Mouse (Mus musculus): ENCODE results near the gene Rab1a. TPM values are rescaled to one million over a fixed set of nuclear protein-coding genes. Genes with fewer than 3 reads are reported as not detected.
A peak's percentile ranks its signal among the peaks of the same experiment; 100 is the strongest.

The Rab1a gene
- polyA plus RNA-seq, 2 experiments, result 53.0 to 80.6 TPM

- TF ChIP-seq CTCF (IDR thresholded peaks at IDR 0.05; ENCODE audit: low read depth) (no peak), EP300 (IDR thresholded peaks at IDR 0.05; ENCODE audit: low read depth) (no peak)
- no peak overlapping the region for H3K4me3 ChIP-seq (ENCODE audit: insufficient read depth in 1 of 2, low read depth in 2 of 2, low read length in 2 of 2)
- H3K9ac ChIP-seq (replicated peaks), result no peak overlapping the region
- H3K36me3 ChIP-seq (replicated peaks; ENCODE audit: control insufficient read depth, insufficient read depth, low read depth), result peaks cover 33% of the 10 kb centered on the region
- DNase-seq (ENCODE audit: low read depth in 3 of 3, low spot score in 3 of 3), result no peak
- ATAC-seq (ENCODE audit: insufficient read depth), result no peak
- WGBS (ENCODE audit: insufficient replicate concordance), result 80% methylated on average over 5 of the region's 5 CpGs
- H3K4me2 ChIP-seq (ENCODE audit: low read depth), result no peak overlapping the region
- peaks cover 5 to 11% of the 10 kb centered on the region in 2 experiments; a peak in 3 of 4 replicates for H3K4me1 ChIP-seq (replicated peaks; ENCODE audit: control insufficient read depth in 2 of 2, insufficient read depth in 2 of 2, low read length in 1 of 2)
- H3K9me3 ChIP-seq (ENCODE audit: control insufficient read depth, low read length), result no peaks in the 10 kb centered on the region
- no peaks in the 10 kb centered on the region for H3K27me3 ChIP-seq (ENCODE audit: control insufficient read depth, insufficient read depth, low read length)
- no peak overlapping the region for H3K27ac ChIP-seq
Measured at GRCm38 (mm10) chr11:20240331-20240730, 39.1 kb downstream of the Rab1a start.

DNA sequence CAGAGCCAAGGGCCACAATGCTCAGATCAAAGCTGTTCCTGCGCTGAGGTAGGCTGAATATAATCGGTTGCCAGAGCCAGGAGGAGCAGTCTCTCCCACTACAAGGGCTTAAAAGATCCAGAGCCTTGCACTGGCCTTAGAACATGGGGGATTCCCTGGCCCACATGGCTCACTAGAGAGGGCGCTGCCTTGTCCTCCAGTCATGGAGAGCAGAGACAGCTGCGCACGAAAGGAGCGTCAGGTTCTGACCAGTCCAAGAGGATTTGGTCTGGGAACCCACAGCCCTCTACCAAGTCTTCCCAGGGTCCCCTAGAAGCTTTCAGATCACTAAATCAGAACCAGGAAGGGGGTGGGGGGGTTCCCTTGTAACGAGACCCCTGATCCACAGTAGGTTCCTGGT, 40.1 kb downstream of the Rab1a start:
- Histone ChIP-seq H3K4me3 (ENCODE audit: insufficient read depth in 1 of 2, low read depth in 2 of 2, low read length in 2 of 2) (no peak overlapping the region), H3K4me2 (ENCODE audit: low read depth) (no peak overlapping the region), H3K27me3 (ENCODE audit: control insufficient read depth, insufficient read depth, low read length) (no peaks in the 10 kb centered on the region), H3K9me3 (ENCODE audit: control insufficient read depth, low read length) (no peaks in the 10 kb centered on the region), H3K27ac (no peak overlapping the region), H3K36me3 (replicated peaks; ENCODE audit: control insufficient read depth, insufficient read depth, low read depth) (peaks cover 28% of the 10 kb centered on the region), H3K9ac (replicated peaks) (no peak overlapping the region), H3K4me1 (replicated peaks; ENCODE audit: control insufficient read depth in 2 of 2, insufficient read depth in 2 of 2, low read length in 1 of 2) (peaks cover 5 to 12% of the 10 kb centered on the region in 2 experiments; a peak in 3 of 4 replicates)
- TF ChIP-seq CTCF (IDR thresholded peaks at IDR 0.05; ENCODE audit: low read depth) (no peak), EP300 (IDR thresholded peaks at IDR 0.05; ENCODE audit: low read depth) (no peak)
- ATAC-seq (ENCODE audit: insufficient read depth) (no peak), DNase-seq (ENCODE audit: low read depth in 3 of 3, low spot score in 3 of 3) (no peak)
- 88% methylated on average over 7 of the region's 7 CpGs for WGBS (ENCODE audit: insufficient replicate concordance)

DNA sequence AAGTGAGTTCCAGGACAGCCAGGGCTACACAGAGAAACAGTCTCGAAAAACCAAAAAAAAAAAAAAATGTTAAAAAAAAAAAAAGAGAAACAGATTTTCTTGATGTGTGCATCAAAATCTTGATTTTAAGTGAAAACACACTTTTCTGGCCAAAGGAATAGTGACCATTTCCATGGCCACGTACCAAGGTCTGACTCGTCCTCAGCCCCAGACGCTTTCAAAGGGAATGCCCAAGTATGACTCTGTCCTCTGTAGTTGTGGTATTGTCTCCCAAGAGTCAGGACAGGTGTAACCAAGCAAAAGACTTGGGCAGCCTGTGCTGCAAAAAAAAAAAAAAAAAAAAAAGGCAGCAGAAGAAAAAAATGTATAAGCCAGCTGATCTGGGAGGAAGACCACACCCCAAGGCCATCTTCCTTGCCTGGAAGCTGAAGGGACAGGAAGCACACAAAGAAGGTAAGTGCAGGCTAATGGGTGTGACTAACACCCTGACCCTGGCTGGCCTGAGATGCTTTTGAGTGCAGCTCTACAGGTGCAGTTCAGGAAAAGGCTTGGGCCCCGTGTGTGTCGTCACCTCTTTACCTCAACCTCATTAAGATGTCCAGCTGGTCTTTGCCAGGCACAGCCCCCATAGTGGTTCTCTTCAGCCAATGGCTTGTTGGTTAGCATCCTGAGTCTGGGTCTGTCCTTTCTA, 41.3 kb downstream of the Rab1a start:
- no peak overlapping the region for H3K27ac ChIP-seq
- H3K4me2 ChIP-seq (ENCODE audit: low read depth), result no peak overlapping the region
- no peak overlapping the region for H3K9ac ChIP-seq (replicated peaks)
- no peak for ATAC-seq (ENCODE audit: insufficient read depth)
- TF ChIP-seq CTCF (IDR thresholded peaks at IDR 0.05; ENCODE audit: low read depth), result no peak
- peaks cover 5 to 12% of the 10 kb centered on the region in 2 experiments; a peak in 3 of 4 replicates for H3K4me1 ChIP-seq (replicated peaks; ENCODE audit: control insufficient read depth in 2 of 2, insufficient read depth in 2 of 2, low read length in 1 of 2)
- no peaks in the 10 kb centered on the region for H3K27me3 ChIP-seq (ENCODE audit: control insufficient read depth, insufficient read depth, low read length)
- peaks cover 19% of the 10 kb centered on the region for H3K36me3 ChIP-seq (replicated peaks; ENCODE audit: control insufficient read depth, insufficient read depth, low read depth)
- no peak for DNase-seq (ENCODE audit: low read depth in 3 of 3, low spot score in 3 of 3)
- no peak overlapping the region for H3K4me3 ChIP-seq (ENCODE audit: insufficient read depth in 1 of 2, low read depth in 2 of 2, low read length in 2 of 2)
- no peaks in the 10 kb centered on the region for H3K9me3 ChIP-seq (ENCODE audit: control insufficient read depth, low read length)
- WGBS (ENCODE audit: insufficient replicate concordance), result 83% methylated on average over 6 of the region's 6 CpGs

GRCm38 (mm10) chr11:20243214-20243913, 42.1 kb downstream of the Rab1a start:
- Histone ChIP-seq H3K9ac (replicated peaks) (no peak overlapping the region), H3K4me2 (ENCODE audit: low read depth) (no peak overlapping the region), H3K4me3 (ENCODE audit: insufficient read depth in 1 of 2, low read depth in 2 of 2, low read length in 2 of 2) (no peak overlapping the region), H3K9me3 (ENCODE audit: control insufficient read depth, low read length) (no peaks in the 10 kb centered on the region), H3K27me3 (ENCODE audit: control insufficient read depth, insufficient read depth, low read length) (no peaks in the 10 kb centered on the region), H3K27ac (no peak overlapping the region), H3K36me3 (replicated peaks; ENCODE audit: control insufficient read depth, insufficient read depth, low read depth) (peaks cover 18% of the 10 kb centered on the region), H3K4me1 (replicated peaks; ENCODE audit: control insufficient read depth in 2 of 2, insufficient read depth in 2 of 2, low read length in 1 of 2) (peaks cover 6 to 14% of the 10 kb centered on the region in 2 experiments)
- peak; percentile 34; the same call in 1 of the 2 replicates for ATAC-seq (ENCODE audit: insufficient read depth)
- TF ChIP-seq EP300 (IDR thresholded peaks at IDR 0.05; ENCODE audit: low read depth) (no peak), CTCF (IDR thresholded peaks at IDR 0.05; ENCODE audit: low read depth) (peak; percentile 41)
- WGBS (ENCODE audit: insufficient replicate concordance), result 53% methylated on average over 9 of the region's 9 CpGs
- no peak for DNase-seq (ENCODE audit: low read depth in 3 of 3, low spot score in 3 of 3)
